Mouse (Mus musculus) liver, embryonic 12.5 days (tissue): ENCODE data around the gene Fkbp2. TPM values are rescaled to one million over a fixed set of nuclear protein-coding genes. Genes with fewer than 3 reads are reported as not detected.

Source experiments
- ATAC-seq: fragments of 200-750 bp; cut with Nextera tagmentation; 2 replicates; pipeline ENCODE4 v1.8.0; 2017; ENCODE audit warnings: moderate number of reproducible peaks, mild to moderate bottlenecking, moderate library complexity
- H3K27ac ChIP-seq: fragments of 300-500 bp; sonication (generic); 2 replicates; pipeline ENCODE4 v1.5.1; 2016; ENCODE audit warnings: mild to moderate bottlenecking
- H3K27me3 ChIP-seq: fragments of 300-500 bp; sonication (generic); replicated peaks from 2 replicates; pipeline ENCODE4 v1.6.1; 2016; ENCODE audit warnings: mild to moderate bottlenecking, moderate library complexity
- H3K36me3 ChIP-seq: fragments of 300-500 bp; sonication (generic); 2 replicates; pipeline ENCODE4 v1.6.1; 2016; ENCODE audit warnings: mild to moderate bottlenecking, moderate library complexity
- H3K4me1 ChIP-seq: fragments of 300-500 bp; sonication (generic); 2 replicates; pipeline ENCODE4 v1.6.1; 2016
- H3K4me2 ChIP-seq: fragments of 300-500 bp; sonication (generic); 2 replicates; pipeline ENCODE4 v1.6.1; 2016; ENCODE audit warnings: mild to moderate bottlenecking, moderate library complexity
- H3K4me3 ChIP-seq: fragments of 300-500 bp; sonication (generic); 2 replicates; pipeline ENCODE4 v1.5.1; 2016; ENCODE audit warnings: mild to moderate bottlenecking, moderate library complexity
- H3K9ac ChIP-seq: fragments of 300-500 bp; sonication (generic); 2 replicates; pipeline ENCODE4 v1.6.1; 2016; ENCODE audit warnings: mild to moderate bottlenecking, moderate library complexity
- H3K9me3 ChIP-seq: fragments of 300-500 bp; sonication (generic); replicated peaks from 2 replicates; pipeline ENCODE4 v1.6.1; 2016; ENCODE audit warnings: mild to moderate bottlenecking, moderate library complexity
- WGBS: fragments of 180-500 bp; shearing (Covaris S2); methylation state at CpG from one replicate; pipeline ENCODE4 v1.1.7; 2016; ENCODE audit not compliant: insufficient replicate concordance; 5-methylcytosine and 5-hydroxymethylcytosine counted together
- polyA plus RNA-seq: library from polyadenylated mRNA; unstranded; fragments of >200 nt; fragmentation: Nextera tagmentation; extraction: Ambion mirVana; gene quantifications from 2 replicates; pipeline ENCODE4 v1.2.1, GENCODE M21; 2016

Gene Fkbp2
- polyA plus RNA-seq, 1 experiment from 2014 or later = 91.7 TPM

DNA sequence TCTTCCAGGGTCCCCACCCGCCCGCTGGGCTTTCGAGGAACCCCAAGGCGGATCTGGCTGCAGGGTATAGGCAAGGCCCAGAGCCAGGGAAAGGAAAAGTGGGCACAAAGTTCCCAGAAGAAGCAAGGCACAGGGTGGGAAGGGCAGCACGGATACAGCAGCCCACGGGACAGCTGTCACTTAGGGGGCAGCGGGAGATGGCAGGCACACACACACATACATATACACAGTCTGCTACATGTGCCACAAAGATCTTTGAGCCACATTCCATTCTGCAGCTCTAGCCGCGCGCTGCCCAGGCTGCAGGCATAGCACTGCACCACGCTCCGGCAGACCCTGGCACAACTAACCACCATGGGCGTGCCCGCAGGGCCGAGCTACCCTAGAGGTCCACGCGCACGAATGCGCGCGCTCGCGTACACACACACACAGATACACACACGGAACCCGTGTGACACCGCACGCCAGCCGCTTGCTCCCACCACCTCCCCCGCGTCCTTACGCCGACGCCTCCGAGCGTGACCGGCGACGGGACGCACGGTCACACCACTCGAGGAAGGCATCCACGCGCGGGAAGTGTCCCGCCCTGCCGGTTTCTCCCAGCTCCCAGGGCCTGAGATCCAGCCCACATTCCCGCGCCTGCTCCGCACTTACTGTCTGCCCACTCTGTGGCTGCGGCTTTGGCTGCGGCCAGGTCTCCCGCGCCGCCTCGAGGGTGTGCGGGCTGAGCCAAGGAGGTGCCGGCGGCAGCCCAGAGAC lies 46.7 kb downstream of the Fkbp2 start:
- ATAC-seq = no peak
- H3K9me3 ChIP-seq = no peaks in the 10 kb centered on the region
- peaks cover 9% of the 10 kb centered on the region for H3K4me1 ChIP-seq
- peak overlapping the region; percentile 22 for H3K4me3 ChIP-seq
- peaks cover 89% of the 10 kb centered on the region for H3K27me3 ChIP-seq
- H3K27ac ChIP-seq = no peak overlapping the region
- H3K9ac ChIP-seq = no peak overlapping the region
- 8% methylated on average over 58 of the region's 58 CpGs for WGBS
- H3K4me2 ChIP-seq = peak overlapping the region; percentile 52
- no peaks in the 10 kb centered on the region for H3K36me3 ChIP-seq

DNA sequence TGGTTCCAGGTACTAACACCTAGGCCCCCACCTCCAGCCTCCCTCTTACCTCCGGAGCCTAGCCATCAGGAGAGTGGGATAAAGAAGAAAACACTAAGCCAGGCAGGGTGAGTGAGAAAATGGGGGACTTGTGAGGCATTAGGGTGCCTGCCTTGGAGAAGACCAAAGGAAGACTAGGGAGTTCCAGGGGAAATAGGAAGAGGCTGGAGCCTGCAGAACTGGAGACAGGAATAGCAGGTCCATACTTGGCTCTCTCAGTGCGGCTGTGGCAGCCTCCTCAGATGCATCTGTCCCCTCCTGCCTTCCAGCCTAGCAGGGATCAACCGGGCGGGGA lies 47.2 kb downstream of the Fkbp2 start:
- Histone ChIP-seq H3K9me3 (no peaks in the 10 kb centered on the region), H3K27ac (no peak overlapping the region), H3K4me3 (no peak overlapping the region), H3K9ac (no peak overlapping the region), H3K4me2 (no peak overlapping the region), H3K36me3 (no peaks in the 10 kb centered on the region), H3K27me3 (peaks cover 89% of the 10 kb centered on the region), H3K4me1 (peaks cover 9% of the 10 kb centered on the region)
- WGBS = 23% methylated on average over 4 of the region's 4 CpGs
- ATAC-seq = no peak

DNA sequence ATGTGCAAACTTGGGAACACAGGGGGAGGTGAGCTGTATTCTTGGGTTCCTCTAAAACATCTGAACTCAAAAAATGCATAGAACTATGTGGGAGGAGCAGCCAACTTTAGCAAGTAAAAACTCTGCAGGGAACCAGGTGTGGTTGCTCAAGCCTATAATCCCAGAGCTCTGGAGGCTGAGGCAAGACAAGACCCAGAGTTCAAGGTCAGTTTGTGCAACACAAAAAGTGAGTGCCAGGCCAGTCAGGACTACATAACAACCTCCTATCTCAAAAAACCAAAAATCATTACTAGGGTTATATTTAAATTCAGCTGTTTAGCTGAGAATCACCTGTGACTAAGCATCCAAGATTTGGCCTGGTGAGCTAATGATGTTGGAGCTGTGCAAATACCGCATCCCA lies 48.3 kb downstream of the Fkbp2 start:
- 67% methylated on average over 1 of the region's 1 CpGs for WGBS
- Histone ChIP-seq H3K27me3 (peaks cover 94% of the 10 kb centered on the region), H3K9ac (no peak overlapping the region), H3K9me3 (no peaks in the 10 kb centered on the region), H3K4me2 (no peak overlapping the region), H3K36me3 (no peaks in the 10 kb centered on the region), H3K4me3 (no peak overlapping the region), H3K4me1 (peaks cover 11% of the 10 kb centered on the region), H3K27ac (no peak overlapping the region)
- no peak for ATAC-seq

- Histone ChIP-seq H3K27ac (no peak overlapping the region), H3K4me3 (no peak overlapping the region), H3K9me3 (no peaks in the 10 kb centered on the region), H3K36me3 (no peaks in the 10 kb centered on the region), H3K9ac (no peak overlapping the region), H3K4me1 (peaks cover 22% of the 10 kb centered on the region), H3K4me2 (no peak overlapping the region), H3K27me3 (peaks cover 100% of the 10 kb centered on the region)
- no peak for ATAC-seq
- 5% methylated on average over 2 of the region's 2 CpGs for WGBS
Observed at GRCm38 (mm10) chr19:6931002-6931401, 49.3 kb downstream of the Fkbp2 start.

DNA sequence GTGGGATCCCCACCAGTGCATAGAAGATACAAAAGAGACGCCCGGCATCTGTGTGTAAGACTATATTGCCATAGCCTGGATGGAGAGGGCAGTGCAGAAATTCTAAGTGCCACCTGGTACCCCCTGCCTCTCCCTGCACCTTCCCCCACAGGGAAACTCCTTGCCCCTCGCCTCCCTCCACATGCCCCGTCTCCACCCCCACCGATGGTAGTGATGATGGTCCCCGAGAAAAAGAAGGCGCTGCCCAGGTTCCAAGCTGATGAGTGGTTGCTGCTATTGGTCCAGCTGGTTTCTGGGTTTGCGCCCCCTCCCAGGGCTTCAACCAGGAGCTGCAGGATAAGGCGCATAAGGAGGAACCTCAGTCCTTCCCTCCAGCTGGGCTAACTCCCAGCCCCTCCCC lies 52.2 kb downstream of the Fkbp2 start:
- 18% methylated on average over 9 of the region's 9 CpGs for WGBS
- H3K27ac ChIP-seq = no peak overlapping the region
- ATAC-seq = no peak

More for the DNA sequence above, 52.2 kb downstream of the Fkbp2 start:
- Histone ChIP-seq H3K9me3 (no peaks in the 10 kb centered on the region), H3K4me3 (no peak overlapping the region), H3K4me1 (peaks cover 31% of the 10 kb centered on the region), H3K4me2 (no peak overlapping the region), H3K27me3 (peaks cover 100% of the 10 kb centered on the region), H3K9ac (no peak overlapping the region), H3K36me3 (no peaks in the 10 kb centered on the region)

Other genes starting within 250 kb of the Fkbp2 start
- 8.5 and 8.7 TPM in 2 replicates for gene Rps6ka4, start 139.9 kb downstream of the Fkbp2 start, polyA plus RNA-seq
- 2.8 and 3.3 TPM in 2 replicates for gene Ccdc88b, start 122.3 kb downstream of the Fkbp2 start, polyA plus RNA-seq
- 115 TPM in 2 replicates for gene Trmt112, start 70.8 kb downstream of the Fkbp2 start, polyA plus RNA-seq
- 94.2 and 101 TPM in 2 replicates for gene Prdx5, start 70.4 kb downstream of the Fkbp2 start, polyA plus RNA-seq
- gene Esrra, start 58.7 kb downstream of the Fkbp2 start, polyA plus RNA-seq = 6.5 and 6.8 TPM in 2 replicates
- 0.80 and 0.93 TPM in 2 replicates for gene Catsperz, start 55.1 kb downstream of the Fkbp2 start, polyA plus RNA-seq
- 0.05 TPM in 1 of 2 replicates, not detected in the other for gene Kcnk4, start 46.0 kb downstream of the Fkbp2 start, polyA plus RNA-seq
- 36.4 and 37.6 TPM in 2 replicates for gene Bad, start 38.6 kb downstream of the Fkbp2 start, polyA plus RNA-seq
- gene Gpr137, start 38.0 kb downstream of the Fkbp2 start, polyA plus RNA-seq = 8.8 and 9.9 TPM in 2 replicates
- gene Ppp1r14b, start 5.5 kb downstream of the Fkbp2 start, polyA plus RNA-seq = 153 and 155 TPM in 2 replicates
- 13.6 and 14.4 TPM in 2 replicates for gene Plcb3, start 4.0 kb downstream of the Fkbp2 start, polyA plus RNA-seq
- gene Vegfb, start 7.2 kb upstream of the Fkbp2 start, polyA plus RNA-seq = 23.2 and 23.3 TPM in 2 replicates
- 12.1 and 12.7 TPM in 2 replicates for gene Dnajc4, start 12.1 kb upstream of the Fkbp2 start, polyA plus RNA-seq
- gene Nudt22, start 15.6 kb upstream of the Fkbp2 start, polyA plus RNA-seq = 10.0 and 11.9 TPM in 2 replicates
- 2.2 and 2.5 TPM in 2 replicates for gene Trpt1, start 15.6 kb upstream of the Fkbp2 start, polyA plus RNA-seq
- gene Fermt3, start 39.0 kb upstream of the Fkbp2 start, polyA plus RNA-seq = 135 and 147 TPM in 2 replicates
- gene Stip1, start 59.5 kb upstream of the Fkbp2 start, polyA plus RNA-seq = 218 and 230 TPM in 2 replicates
- 6.4 and 7.6 TPM in 2 replicates for gene Macrod1, start 76.3 kb upstream of the Fkbp2 start, polyA plus RNA-seq
- gene Flrt1, start 125.2 kb upstream of the Fkbp2 start, polyA plus RNA-seq = 0.23 TPM in 2 replicates
- 85.0 and 85.2 TPM in 2 replicates for gene Otub1, start 225.8 kb upstream of the Fkbp2 start, polyA plus RNA-seq
- gene Cox8a, start 237.1 kb upstream of the Fkbp2 start, polyA plus RNA-seq = 915 and 936 TPM in 2 replicates